Mouse (Mus musculus) left cerebral cortex, postnatal 14 days (tissue): ENCODE data around the gene Vsig8. TPM values are rescaled to one million over a fixed set of nuclear protein-coding genes. Genes with fewer than 3 reads are reported as not detected.

Source experiments
- DNase-seq, 2 experiments: peaks; one replicate each; pipeline ENCODE4 v3.0.0; 2021 to 2022; ENCODE audit warnings: low spot score in 2 of 2, mixed read lengths in 1 of 2
- intact Hi-C: fragments of 180-260 bp; cut with DNase I; formaldehyde crosslinking; loops from one replicate; pipeline ENCODE4 v1.15.1; 2025
- total RNA-seq, 2 experiments: library from RNA; stranded (reverse); gene quantifications; 2 replicates each; pipeline ENCODE4 v1.2.3; 2021

The Vsig8 gene
- total RNA-seq, 2 experiments from 2014 or later = 0.95 TPM; not detected in 1

GRCm38 (mm10) chr1:172525971-172526370, 29.8 kb upstream of the Vsig8 start:
- intact Hi-C loops = loop anchor here (5.0 to 10.0 kb wide), 2 partner anchors 86 to 869 kb away; no protein-coding TSS in a partner anchor
- no peak for DNase-seq

GRCm38 (mm10) chr1:172526380-172527081, 29.2 kb upstream of the Vsig8 start:
- no peak for DNase-seq
- intact Hi-C loops = loop anchor here (5.0 to 10.0 kb wide), 2 partner anchors 86 to 868 kb away; no protein-coding TSS in a partner anchor

- no peak for DNase-seq
- intact Hi-C loops = loop anchor here (5.0 to 10.0 kb wide), 2 partner anchors 85 to 867 kb away; no protein-coding TSS in a partner anchor
Observed at GRCm38 (mm10) chr1:172527431-172527830, 28.3 kb upstream of the Vsig8 start.

- peak; percentile 83 to 89 for DNase-seq
- intact Hi-C loops = loop anchor here (1.0 to 10.0 kb wide), 4 partner anchors 34 to 866 kb away; no protein-coding TSS in a partner anchor
Observed at GRCm38 (mm10) chr1:172528701-172529100, 27.0 kb upstream of the Vsig8 start.

DNA sequence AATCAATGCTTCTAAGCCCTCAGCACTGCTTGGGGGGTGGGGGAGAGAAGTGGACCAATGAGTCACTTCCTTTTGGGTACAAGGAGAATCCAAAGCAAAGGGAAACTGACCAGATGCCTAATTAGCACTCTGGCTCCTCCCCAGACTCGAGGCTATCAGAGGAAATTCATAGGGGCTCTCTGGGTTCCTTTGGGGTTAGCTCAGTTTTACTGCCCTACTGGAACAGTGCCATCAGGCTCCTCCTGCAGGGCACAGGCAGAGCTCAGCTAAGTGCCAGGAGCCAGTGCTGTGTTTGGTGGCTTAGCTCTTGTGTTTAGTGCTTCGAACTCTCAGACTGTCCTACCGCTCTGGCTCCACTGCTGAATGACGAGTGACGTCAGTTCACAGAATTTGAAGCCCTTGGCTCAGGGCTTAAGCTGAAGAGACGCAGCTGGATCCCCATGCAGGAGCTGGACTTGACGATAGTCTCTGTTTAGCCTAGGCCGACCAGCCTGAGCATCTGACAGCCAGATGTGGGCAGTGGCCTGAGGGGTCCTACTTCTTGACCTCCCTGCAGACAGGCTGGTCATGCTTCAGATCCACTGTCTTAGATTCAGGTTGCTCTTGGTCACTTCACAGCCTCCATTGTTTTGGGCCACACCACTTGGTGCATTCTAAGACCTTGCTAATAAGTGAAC, 25.1 kb upstream of the Vsig8 start:
- intact Hi-C loops = no loop called here
- no peak for DNase-seq

DNA sequence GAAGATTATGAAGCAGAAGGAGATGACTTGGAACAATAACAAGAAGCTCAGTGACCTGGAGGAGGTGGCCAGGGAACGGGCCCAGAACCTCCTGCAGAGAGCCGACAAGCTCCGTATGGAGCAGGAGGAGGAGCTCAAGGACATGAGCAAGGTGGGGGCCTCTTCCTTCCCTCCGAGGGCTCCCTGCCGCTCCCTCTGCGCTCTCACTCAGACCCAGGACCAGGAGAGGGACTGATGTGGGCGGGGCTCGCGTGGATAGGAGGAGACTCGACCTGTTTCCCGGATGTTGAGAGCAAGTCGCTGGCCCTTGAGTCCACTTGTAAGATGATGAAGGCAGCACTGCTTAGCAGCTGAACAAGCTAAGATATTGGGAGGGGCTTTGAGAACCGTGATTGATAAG, 23.2 kb upstream of the Vsig8 start:
- intact Hi-C loops = no loop called here
- no peak for DNase-seq

DNA sequence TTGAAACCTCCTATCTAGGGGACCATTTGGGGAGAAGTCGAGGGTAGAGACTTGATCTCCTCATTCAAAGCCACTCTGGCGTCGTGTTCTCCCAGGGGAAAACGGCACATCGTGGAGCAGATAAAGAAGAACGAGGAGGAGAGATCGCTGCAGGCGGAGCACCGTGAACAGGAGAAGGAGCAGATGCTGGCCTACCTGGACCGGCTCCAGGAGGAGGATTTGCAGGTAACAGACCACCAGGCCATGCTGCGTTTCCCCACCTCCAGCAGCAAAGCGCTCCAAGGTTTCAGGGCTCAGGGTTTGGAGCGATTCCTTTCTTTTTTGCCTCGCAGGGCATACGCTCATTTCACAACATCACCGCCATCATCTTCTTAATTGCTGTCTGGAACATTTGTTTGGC, 20.6 kb upstream of the Vsig8 start:
- no peak for DNase-seq
- intact Hi-C loops = no loop called here

DNA sequence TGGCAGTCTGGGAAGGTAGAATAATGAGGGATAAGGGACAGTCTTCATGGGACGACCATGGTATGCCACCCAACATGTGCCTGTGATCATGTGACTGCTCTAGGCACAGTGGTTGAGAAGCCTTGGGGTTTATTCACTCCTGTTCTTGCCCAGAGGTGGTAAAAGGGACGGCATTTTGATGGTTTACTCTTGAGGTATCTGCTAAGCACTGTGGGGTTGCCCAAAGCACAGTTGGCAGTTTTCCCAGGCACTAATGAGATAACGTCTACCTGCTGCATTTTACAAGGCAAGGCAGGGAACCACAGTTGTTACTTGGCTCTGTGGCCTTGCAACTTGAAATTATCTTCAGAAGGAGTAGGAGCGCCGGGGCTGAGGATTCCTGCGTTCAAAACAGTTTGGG, 15.9 kb upstream of the Vsig8 start:
- no peak for DNase-seq
- intact Hi-C loops = no loop called here

DNA sequence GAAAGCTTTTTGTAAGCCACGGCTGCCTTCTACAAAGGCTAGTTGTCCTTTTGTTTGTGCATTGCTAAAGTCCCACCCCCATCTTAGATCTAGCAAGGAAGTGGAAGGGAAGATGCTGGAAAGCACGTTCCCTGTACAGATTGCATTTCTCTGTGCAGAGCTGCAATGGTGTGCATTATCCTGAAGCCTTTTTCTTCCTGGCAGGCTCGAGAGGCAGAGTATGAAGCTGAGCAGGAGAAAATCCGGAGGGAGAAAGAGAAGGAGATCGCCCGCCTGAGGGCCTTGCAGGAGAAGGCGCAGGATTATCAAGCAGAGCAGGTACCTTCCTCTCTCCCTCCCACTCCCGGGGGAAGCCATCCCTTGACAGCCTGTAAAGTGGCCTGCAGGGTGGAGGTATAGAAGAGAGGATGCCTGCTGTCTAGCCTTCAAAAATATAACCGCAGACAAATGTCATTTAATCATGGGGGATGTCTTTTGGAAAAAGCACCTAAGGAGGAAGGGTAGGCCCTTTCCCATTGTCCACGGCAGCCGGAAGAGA, 15.4 kb upstream of the Vsig8 start:
- intact Hi-C loops = no loop called here
- no peak for DNase-seq

DNA sequence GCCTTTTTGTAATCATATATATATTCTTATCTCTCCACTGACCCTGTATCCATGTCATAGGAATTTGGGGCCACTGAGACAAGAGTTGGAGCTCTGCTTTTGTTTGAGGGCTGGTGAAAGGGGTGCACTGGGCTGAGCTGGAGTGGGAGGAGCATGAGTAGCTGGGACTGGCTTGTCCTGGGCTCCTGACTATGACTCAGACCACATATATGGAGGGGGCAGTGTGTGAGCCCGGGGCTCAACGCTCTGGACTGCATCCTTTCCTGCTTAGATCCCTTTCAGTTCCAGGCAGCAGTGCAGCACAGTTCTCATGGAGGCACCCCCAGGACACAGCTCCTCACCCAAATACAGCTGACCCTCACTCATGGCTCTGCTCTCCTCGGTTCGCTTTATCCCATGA, 9.7 kb upstream of the Vsig8 start:
- DNase-seq = no peak
- intact Hi-C loops = no loop called here

DNA sequence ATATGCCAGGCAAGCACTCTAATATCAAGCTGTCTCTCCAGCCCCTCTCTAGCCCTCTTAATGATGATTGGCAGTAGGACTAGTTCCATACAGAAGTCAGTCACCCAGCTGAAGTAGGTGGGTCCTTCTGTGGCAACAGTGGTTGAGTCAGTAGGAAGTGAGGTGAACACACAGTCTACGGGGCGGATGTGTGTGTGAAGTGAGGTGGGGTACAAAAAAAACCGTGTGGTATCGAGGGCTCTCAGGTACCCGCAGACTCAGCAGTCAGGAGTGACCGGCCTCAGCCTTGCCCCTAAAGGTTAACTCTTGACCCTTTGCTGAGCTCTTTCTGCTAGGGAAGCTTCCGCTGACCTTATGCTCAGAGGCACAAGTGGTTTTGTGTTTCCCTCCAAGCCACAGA, 7.2 kb upstream of the Vsig8 start:
- intact Hi-C loops = no loop called here
- no peak for DNase-seq

- no peak for DNase-seq
- intact Hi-C loops = no loop called here
Observed at GRCm38 (mm10) chr1:172549314-172549713, 6.4 kb upstream of the Vsig8 start.

DNA sequence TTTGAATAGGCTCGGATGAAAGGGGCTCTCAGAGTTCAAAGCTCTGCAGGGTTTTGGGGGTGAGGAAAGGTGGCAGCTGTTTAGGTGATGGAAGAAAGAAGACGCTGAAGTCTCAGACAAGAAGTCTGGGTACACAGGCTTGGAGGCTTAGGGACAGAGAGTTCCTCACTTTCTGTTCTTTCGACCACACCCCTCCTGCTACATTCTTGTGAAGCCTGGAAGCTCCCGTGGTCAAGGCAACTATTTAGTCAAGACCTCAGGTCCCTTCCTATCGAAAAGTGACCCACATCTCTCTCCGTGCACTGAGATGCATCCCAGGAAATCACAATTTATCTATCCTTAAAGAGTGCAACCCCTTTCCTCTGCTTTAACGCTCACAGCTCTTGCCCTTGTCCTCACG, 6.0 kb upstream of the Vsig8 start:
- intact Hi-C loops = no loop called here
- no peak for DNase-seq

DNA sequence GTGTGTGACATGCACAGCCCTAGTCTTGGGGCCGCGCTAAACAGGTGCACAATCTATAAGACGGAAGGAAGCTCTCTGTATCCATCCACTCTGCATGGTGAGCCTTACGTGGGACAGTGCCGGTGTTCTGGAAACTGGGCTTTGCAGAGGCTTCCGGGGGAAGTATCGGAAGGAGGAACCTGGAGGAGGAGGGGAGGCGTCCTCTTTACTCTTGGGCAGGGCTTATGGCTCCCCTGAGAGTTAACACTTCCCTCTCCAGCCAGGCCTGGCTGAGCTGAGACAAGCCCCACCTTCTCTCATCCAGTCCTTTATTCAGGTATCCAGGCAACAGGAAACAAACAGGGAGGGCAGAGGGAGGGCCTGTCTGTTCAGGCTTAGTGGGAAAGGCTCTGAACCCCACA, 5.2 kb upstream of the Vsig8 start:
- DNase-seq = peak; percentile 52 to 64
- intact Hi-C loops = no loop called here

DNA sequence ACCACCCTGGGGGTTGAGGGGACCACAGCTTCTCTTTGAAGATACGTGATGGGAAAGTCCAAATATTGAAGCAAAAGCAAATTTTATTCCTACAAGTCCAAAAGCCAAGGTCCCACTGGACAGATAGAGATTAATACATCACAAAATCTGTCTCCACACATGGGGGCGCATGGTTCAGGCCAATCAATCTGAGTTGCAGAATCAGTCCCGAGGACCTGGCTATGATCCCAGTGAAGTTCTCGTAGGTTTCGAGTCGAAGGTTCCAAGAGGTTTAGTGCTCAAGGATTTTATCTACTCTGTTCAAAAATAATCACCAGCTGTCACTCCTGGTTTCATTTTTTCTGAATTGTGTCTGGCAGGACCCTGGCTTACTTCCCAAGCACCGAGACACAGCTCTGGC, 4.7 kb upstream of the Vsig8 start:
- intact Hi-C loops = no loop called here

GRCm38 (mm10) chr1:172552623-172553022, 3.1 kb upstream of the Vsig8 start:
- intact Hi-C loops = no loop called here
- DNase-seq = no peak

More for the DNA sequence above, 4.7 kb upstream of the Vsig8 start:
- no peak for DNase-seq

- peak; percentile 29 to 57 for DNase-seq
- intact Hi-C loops = loop anchor here (2.0 kb wide), 1 partner anchor 34 kb away; no protein-coding TSS in a partner anchor
Observed at GRCm38 (mm10) chr1:172562641-172563464, 7.1 kb downstream of the Vsig8 start.

- intact Hi-C loops = loop anchor here (2.0 kb wide), 1 partner anchor 35 kb away; no protein-coding TSS in a partner anchor
- no peak for DNase-seq
Observed at GRCm38 (mm10) chr1:172563465-172563828, 7.7 kb downstream of the Vsig8 start.

DNA sequence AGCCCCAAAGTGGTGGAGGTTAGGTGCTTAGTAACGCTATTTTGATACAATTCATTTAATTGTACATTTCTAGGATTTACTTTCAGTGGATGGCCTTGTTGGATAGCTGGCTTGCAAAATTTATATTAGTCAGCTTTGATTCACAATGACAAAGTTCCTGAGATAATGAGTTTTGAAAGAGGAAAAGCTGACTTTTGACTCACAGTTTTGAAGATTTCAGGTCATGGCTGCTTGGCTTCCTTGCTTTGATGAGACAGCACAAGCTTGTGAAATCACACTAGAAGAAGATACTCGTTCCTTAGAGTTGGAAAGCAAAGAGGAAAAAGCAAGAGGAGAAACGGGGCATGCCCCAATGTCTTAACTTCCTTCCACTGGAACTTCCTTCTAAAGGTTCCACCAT, 10.4 kb downstream of the Vsig8 start:
- no peak for DNase-seq
- intact Hi-C loops = no loop called here

DNA sequence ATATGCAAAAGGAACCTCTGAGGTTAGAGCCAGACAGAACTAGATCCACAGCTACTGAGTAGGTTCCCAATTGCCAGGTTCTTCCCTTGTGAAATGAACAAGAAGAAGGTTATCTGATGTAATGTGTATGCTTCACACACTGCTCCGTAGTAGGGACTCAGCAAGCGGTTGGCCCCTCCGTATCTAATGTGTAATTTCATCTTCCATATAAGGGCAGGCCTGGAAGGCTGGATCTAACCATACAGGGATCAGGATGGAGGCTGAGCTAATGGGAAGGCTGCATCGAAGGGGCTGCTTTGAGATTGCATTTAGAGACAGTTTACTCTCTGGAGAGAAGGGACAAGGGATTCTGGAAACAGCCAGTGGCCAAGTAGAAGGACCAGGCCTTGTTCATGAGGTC, 12.0 kb downstream of the Vsig8 start:
- intact Hi-C loops = no loop called here
- no peak for DNase-seq
